Comparison of ENCODE assay signal across 22 mouse cellular contexts in the genomic region with DNA sequence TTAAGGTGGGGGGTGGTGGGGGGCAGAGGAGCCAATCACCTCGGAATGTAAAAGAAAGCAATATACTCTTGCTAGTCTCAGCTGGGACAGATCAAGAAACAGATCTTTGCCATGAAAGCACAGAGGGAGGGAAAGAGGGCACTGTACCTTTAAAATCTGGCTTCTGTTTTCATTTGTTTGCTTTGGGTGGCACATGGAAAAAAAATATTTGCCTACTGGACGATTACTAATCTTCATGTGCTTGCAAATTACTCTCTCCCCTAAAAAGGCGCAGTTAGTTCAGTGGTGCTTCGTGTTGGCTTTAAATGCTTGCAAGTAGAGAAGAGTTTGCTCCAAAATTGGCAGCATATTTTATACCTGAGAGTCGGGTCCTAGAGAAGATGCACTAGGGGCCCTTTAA. TPM values are rescaled to one million over a fixed set of nuclear protein-coding genes. Genes with fewer than 3 reads are reported as not detected.
DNase-seq lines count a peak whose midpoint lies in the region; ATAC-seq and TF ChIP-seq lines count a peak whose summit lies in the region.
"Had no signal": no experiment of that assay in that cellular context is flagged by ENCODE, and none has a peak within 500 bp of the region (broad histone marks: within the 10 kb centered on the region; RNA-seq: fewer than 3 reads in every experiment).

No protein-coding gene starts in this region.

- H3K4me1 ChIP-seq in lung, embryonic 16.5 days (replicated peaks; ENCODE audit: control insufficient read depth, insufficient read depth, low read length): peaks cover 34% of the 10 kb centered on the region
- H3K4me1 ChIP-seq in liver, postnatal 0 days (ENCODE audit: insufficient read depth): peaks cover 78% of the 10 kb centered on the region
- peaks cover 17% of the 10 kb centered on the region for H3K4me1 ChIP-seq in stomach, embryonic 16.5 days (ENCODE audit: control insufficient read depth, insufficient read depth, low read length)
- H3K4me1 ChIP-seq: hindbrain, embryonic 13.5 days; midbrain, embryonic 15.5 days; neural tube, embryonic 12.5 days had no signal

- H3K4me3 ChIP-seq in layer of hippocampus, adult 2 months: no peak overlapping the region
- H3K4me3 ChIP-seq in lung, embryonic 16.5 days (ENCODE audit: low read length): no peak overlapping the region
- H3K4me3 ChIP-seq in liver, postnatal 0 days (ENCODE audit: low read depth, low read length): no peak overlapping the region
- no peak overlapping the region for H3K4me3 ChIP-seq in stomach, embryonic 16.5 days (replicated peaks; ENCODE audit: low read length)
- H3K4me3 ChIP-seq: heart, embryonic 15.5 days; hindbrain, embryonic 13.5 days; limb, embryonic 12.5 days; midbrain, embryonic 15.5 days; neural tube, embryonic 12.5 days had no signal

- no peaks in the 10 kb centered on the region for H3K9me3 ChIP-seq in lung, embryonic 16.5 days (ENCODE audit: control insufficient read depth, low read length)
- no peaks in the 10 kb centered on the region for H3K9me3 ChIP-seq in liver, postnatal 0 days (ENCODE audit: low read length)
- H3K9me3 ChIP-seq in stomach, embryonic 16.5 days (replicated peaks; ENCODE audit: control insufficient read depth, low read length): no peaks in the 10 kb centered on the region
- H3K9me3 ChIP-seq: heart, embryonic 15.5 days; hindbrain, embryonic 13.5 days; limb, embryonic 12.5 days; midbrain, embryonic 15.5 days; neural tube, embryonic 12.5 days had no signal

- ATAC-seq in lung, embryonic 16.5 days (ENCODE audit: low read depth): no peak
- ATAC-seq in liver, postnatal 0 days: no peak
- no peak for ATAC-seq in stomach, embryonic 16.5 days (ENCODE audit: insufficient read depth, low FRiP score)
- ATAC-seq: forebrain, embryonic 14.5 days; midbrain, embryonic 15.5 days had no signal

- no peaks in the 10 kb centered on the region for H3K36me3 ChIP-seq in lung, embryonic 16.5 days (ENCODE audit: control insufficient read depth, insufficient read depth, low read length)
- H3K36me3 ChIP-seq in liver, postnatal 0 days (replicated peaks; ENCODE audit: insufficient read depth, low read length): no peaks in the 10 kb centered on the region
- H3K36me3 ChIP-seq in stomach, embryonic 16.5 days (ENCODE audit: control insufficient read depth, insufficient read depth, low read length): no peaks in the 10 kb centered on the region
- H3K36me3 ChIP-seq: heart, embryonic 15.5 days; hindbrain, embryonic 13.5 days; limb, embryonic 12.5 days; midbrain, embryonic 15.5 days; neural tube, embryonic 12.5 days had no signal

- intact Hi-C loops in left cerebral cortex, postnatal 10 days (cut with DNase I): loop anchor here (10.0 kb wide), 1 partner anchor 449 kb away; no protein-coding TSS in a partner anchor

- peak overlapping the region; percentile 30; the same call in 1 of the 2 replicates for H3K4me2 ChIP-seq in lung, embryonic 16.5 days (ENCODE audit: low read depth, low read length)
- H3K4me2 ChIP-seq in liver, postnatal 0 days (ENCODE audit: low read depth, low read length): peak overlapping the region; percentile 54
- peak overlapping the region; percentile 11 for H3K4me2 ChIP-seq in stomach, embryonic 16.5 days (ENCODE audit: low read depth, low read length)
- H3K4me2 ChIP-seq: heart, embryonic 15.5 days; hindbrain, embryonic 13.5 days; limb, embryonic 12.5 days; midbrain, embryonic 15.5 days; neural tube, embryonic 12.5 days had no signal

- H3K27ac ChIP-seq in layer of hippocampus, adult 2 months: peak overlapping the region; percentile 4; the same call in 1 of the 2 replicates
- H3K27ac ChIP-seq in lung, embryonic 16.5 days (ENCODE audit: low read length): peak overlapping the region; percentile 73
- peak overlapping the region; percentile 80 for H3K27ac ChIP-seq in liver, postnatal 0 days (ENCODE audit: low read depth)
- peak overlapping the region; percentile 77 for H3K27ac ChIP-seq in stomach, embryonic 16.5 days (ENCODE audit: low read length)
- H3K27ac ChIP-seq: heart, embryonic 15.5 days; hindbrain, embryonic 13.5 days; limb, embryonic 12.5 days; midbrain, embryonic 15.5 days; neural tube, embryonic 12.5 days had no signal

- no peak overlapping the region for H3K9ac ChIP-seq in lung, embryonic 16.5 days (ENCODE audit: low read length)
- no peak overlapping the region for H3K9ac ChIP-seq in liver, postnatal 0 days (replicated peaks)
- H3K9ac ChIP-seq in stomach, embryonic 16.5 days (ENCODE audit: low read length): no peak overlapping the region
- H3K9ac ChIP-seq: heart, embryonic 15.5 days; hindbrain, embryonic 13.5 days; limb, embryonic 12.5 days; midbrain, embryonic 15.5 days; neural tube, embryonic 12.5 days had no signal

- no peak for TF ChIP-seq EP300 in liver, postnatal 0 days (IDR thresholded peaks at IDR 0.05; ENCODE audit: low read depth)

- 39% methylated on average over 5 of the region's 5 CpGs for WGBS in lung, embryonic 16.5 days
- 48% methylated on average over 5 of the region's 5 CpGs for WGBS in liver, postnatal 0 days (ENCODE audit: insufficient replicate concordance)
- WGBS in stomach, embryonic 16.5 days: 46% methylated on average over 5 of the region's 5 CpGs

- no peak for TF ChIP-seq CTCF in layer of hippocampus, adult 2 months (conservative IDR thresholded peaks at IDR 0.05)
- no peak for TF ChIP-seq CTCF in liver, postnatal 0 days (IDR thresholded peaks at IDR 0.05; ENCODE audit: low read depth)

- H3K27me3 ChIP-seq in lung, embryonic 16.5 days (ENCODE audit: control insufficient read depth, insufficient read depth, low read depth, low read length): no peaks in the 10 kb centered on the region
- no peaks in the 10 kb centered on the region for H3K27me3 ChIP-seq in liver, postnatal 0 days (ENCODE audit: insufficient read depth, low read length)
- no peaks in the 10 kb centered on the region for H3K27me3 ChIP-seq in stomach, embryonic 16.5 days (ENCODE audit: control insufficient read depth, insufficient read depth, low read length)
- H3K27me3 ChIP-seq: heart, embryonic 15.5 days; hindbrain, embryonic 13.5 days; limb, embryonic 12.5 days; midbrain, embryonic 15.5 days; neural tube, embryonic 12.5 days had no signal

- no peak for DNase-seq in layer of hippocampus, adult 2 months (ENCODE audit: low spot score in 2 of 2)
- no peak for DNase-seq in layer of hippocampus, adult 11-12 months (ENCODE audit: low spot score)
- no peak for DNase-seq in lung, postnatal 4 days
- DNase-seq in liver, postnatal 0 days: no peak
- DNase-seq in left cerebral cortex, postnatal 10 days (ENCODE audit: extremely low spot score in 1 of 2, low spot score in 2 of 2): no peak
- DNase-seq: adrenal gland, adult 8-10 months; B cell, adult 2 months; cerebellum, adult 2 months; cerebellum, postnatal 36 days; heart, postnatal 36 days; layer of hippocampus, postnatal 36 days; lung, adult 18-20 months; right cerebral cortex, postnatal 25 days had no signal

RNA-seq across cellular contexts. Expression of a gene that starts 13.7 kb away (rescaled TPM):
- 1 to 10 TPM; 2.9 to 4.0 TPM for total RNA-seq in layer of hippocampus, adult 2 months (2021)
- polyA plus RNA-seq in lung, embryonic 16.5 days (2015; fragmentation: Nextera tagmentation; extraction: Ambion mirVana): 26.7 and 27.7 TPM in 2 replicates
- 26.8 and 31.7 TPM in 2 replicates for polyA plus RNA-seq in liver, postnatal 0 days (2015; fragmentation: Nextera tagmentation; extraction: Ambion mirVana)
- 53.9 and 62.5 TPM in 2 replicates for polyA plus RNA-seq in stomach, embryonic 16.5 days (2015; fragmentation: Nextera tagmentation; extraction: Ambion mirVana)
- total RNA-seq in left cerebral cortex, postnatal 10 days (2021): 1 to 10 TPM; 5.9 to 6.8 TPM
- total RNA-seq: MEL had no signal

Comparison
In these comparisons a context has a peak if more than half of its experiments do, and no peak if none do; other contexts are left out.
1. H3K27ac ChIP-seq: peak in every context shown above with its lines; median percentile 80 in liver, postnatal 0 days; 77 in stomach, embryonic 16.5 days; 73 in lung, embryonic 16.5 days; 4 in layer of hippocampus, adult 2 months.